ENCODE assay signal across 19 mouse cellular contexts in genomic region chr2:163932151-163932550, GRCm38 (mm10). TPM values are rescaled to one million over a fixed set of nuclear protein-coding genes. Genes with fewer than 3 reads are reported as not detected.
DNase-seq lines count a peak whose midpoint lies in the region; ATAC-seq lines count a peak whose summit lies in the region.
"Had no signal": no experiment of that assay in that cellular context is flagged by ENCODE, and none has a peak within 500 bp of the region (broad histone marks: within the 10 kb centered on the region; RNA-seq: fewer than 3 reads in every experiment).

No protein-coding gene starts in this region.

- no peaks in the 10 kb centered on the region for H3K9me3 ChIP-seq in forebrain, embryonic 16.5 days (ENCODE audit: control insufficient read depth, low read length)
- H3K9me3 ChIP-seq: embryonic facial prominence, embryonic 10.5 days; forebrain, embryonic 13.5 days; heart, embryonic 12.5 days; hindbrain, embryonic 10.5 days had no signal

- H3K9ac ChIP-seq in forebrain, embryonic 16.5 days (replicated peaks; ENCODE audit: low read depth, low read length), result no peak overlapping the region
- H3K9ac ChIP-seq: forebrain, embryonic 13.5 days; heart, embryonic 12.5 days; hindbrain, embryonic 14.5 days had no signal

- H3K27me3 ChIP-seq in forebrain, embryonic 16.5 days (replicated peaks; ENCODE audit: control insufficient read depth, insufficient read depth, low read length), result no peaks in the 10 kb centered on the region
- H3K27me3 ChIP-seq: forebrain, embryonic 13.5 days had no signal

- peaks cover under 1% of the 10 kb centered on the region; the same call in 1 of the 2 replicates for H3K4me1 ChIP-seq in forebrain, embryonic 16.5 days (replicated peaks; ENCODE audit: control insufficient read depth, insufficient read depth, low read length)
- H3K4me1 ChIP-seq: embryonic facial prominence, embryonic 10.5 days; forebrain, embryonic 13.5 days; heart, embryonic 12.5 days had no signal

- 54% methylated on average over 7 of the region's 7 CpGs for WGBS in forebrain, embryonic 16.5 days

- no peak for ATAC-seq in forebrain, embryonic 16.5 days
- ATAC-seq: forebrain, embryonic 13.5 days had no signal

- no peak overlapping the region for H3K4me3 ChIP-seq in forebrain, embryonic 16.5 days (replicated peaks; ENCODE audit: low read length)
- H3K4me3 ChIP-seq: embryonic facial prominence, embryonic 10.5 days; forebrain, embryonic 13.5 days; gastrocnemius, adult 2 months; heart, embryonic 12.5 days; hindbrain, embryonic 10.5 days had no signal

- H3K4me2 ChIP-seq in forebrain, embryonic 16.5 days (ENCODE audit: low read length), result no peak overlapping the region
- H3K4me2 ChIP-seq: forebrain, embryonic 13.5 days; heart, embryonic 12.5 days; hindbrain, embryonic 14.5 days had no signal

- H3K27ac ChIP-seq in forebrain, embryonic 16.5 days (ENCODE audit: low read length), result no peak overlapping the region
- H3K27ac ChIP-seq: embryonic facial prominence, embryonic 10.5 days; forebrain, embryonic 13.5 days; gastrocnemius, adult 2 months; hindbrain, embryonic 10.5 days; hindbrain, embryonic 14.5 days had no signal

- DNase-seq in adrenal gland, postnatal 14 days, result peak; percentile 50
- no peak for DNase-seq in adrenal gland, adult 18-20 months (ENCODE audit: low spot score in 2 of 2)
- DNase-seq in kidney, postnatal 14 days, result peak; percentile 20
- DNase-seq in kidney, adult 8-10 months, result no peak
- DNase-seq in T-cell, adult 2 months (ENCODE audit: low spot score), result peak; percentile 58
- DNase-seq in spleen, postnatal 10 days (ENCODE audit: low spot score in 2 of 2), result no peak
- DNase-seq: adrenal gland, postnatal 10 days; cerebellum, adult 11-12 months; cerebellum, adult 9-10 months; cerebellum, postnatal 25 days; gastrocnemius, adult 2 months; gastrocnemius, postnatal 25 days had no signal

- no peaks in the 10 kb centered on the region for H3K36me3 ChIP-seq in forebrain, embryonic 16.5 days (ENCODE audit: control insufficient read depth, insufficient read depth)
- H3K36me3 ChIP-seq: embryonic facial prominence, embryonic 10.5 days; heart, embryonic 12.5 days; hindbrain, embryonic 10.5 days had no signal

RNA-seq across cellular contexts. Expression of gene Rims4, which starts 13.7 kb away (rescaled TPM):
- 72.1 and 92.7 TPM in 2 replicates for total RNA-seq in adrenal gland, postnatal 14 days (2021)
- total RNA-seq in adrenal gland, adult 18-20 months (2021), result 100 to 1,000 TPM in 1 of 2 experiments, 10 to 100 TPM in 1; 90.5 to 234 TPM
- polyA plus RNA-seq in forebrain, embryonic 16.5 days (2015; fragmentation: Nextera tagmentation; extraction: Ambion mirVana), result 7.0 and 9.8 TPM in 2 replicates
- total RNA-seq: granulocyte monocyte progenitor cell, adult 5-6 weeks had no signal

Comparison
In these comparisons a context has a peak if more than half of its experiments do, and no peak if none do; other contexts are left out.
1. DNase-seq: peak in adrenal gland, postnatal 14 days (single experiment), kidney, postnatal 14 days (single experiment) and T-cell, adult 2 months (single experiment); none in adrenal gland, adult 18-20 months (0 of 2), kidney, adult 8-10 months (0 of 2) and spleen, postnatal 10 days (0 of 2).